Mouse (Mus musculus): ENCODE data around the gene 1190005I06Rik. TPM values are rescaled to one million over a fixed set of nuclear protein-coding genes. Genes with fewer than 3 reads are reported as not detected.

1190005I06Rik gene
- total RNA-seq, 2 experiments from 2014 or later, result 1.4 to 3.1 TPM

Other genes starting within 250 kb of the 1190005I06Rik start
- 10 to 100 TPM; 22.5 to 26.3 TPM for gene Gins2, start 58.3 kb downstream of the 1190005I06Rik start, total RNA-seq (2021)
- not detected for gene Gm27021, start 20.4 kb upstream of the 1190005I06Rik start, total RNA-seq (2021)
- 1,000 to 10,000 TPM; 1,319 to 1,394 TPM for gene Cox4i1, start 20.6 kb upstream of the 1190005I06Rik start, total RNA-seq (2021)
- gene Emc8, start 20.9 kb upstream of the 1190005I06Rik start, total RNA-seq (2021), result 10 to 100 TPM; 60.8 to 84.2 TPM
- 1 to 10 TPM; 3.5 to 4.2 TPM for gene Irf8, start 88.7 kb upstream of the 1190005I06Rik start, total RNA-seq (2021)